Mouse (Mus musculus) small intestine, adult 2 months (tissue): ENCODE measurements around the gene Arhgap22.

Source experiments
- CTCF ChIP-seq: fragments of 200-500 bp; IDR thresholded peaks from 2 replicates; pipeline ENCODE4 v1.5.1; 2012; ENCODE audit warnings: low read depth, mild to moderate bottlenecking, control low read depth, inconsistent platforms, low read length, moderate library complexity, mixed read lengths; ENCODE audit not compliant: insufficient replicate concordance, insufficient read length; ENCODE audit errors: extremely low read depth
- POLR2A ChIP-seq: fragments of 200-500 bp; IDR thresholded peaks from 2 replicates; pipeline ENCODE4 v1.6.1; 2012; ENCODE audit warnings: low read depth, mild to moderate bottlenecking, control low read depth, inconsistent platforms, low read length, moderate library complexity

GRCm38 (mm10) chr14:33402331-33402730 lies 188.5 kb downstream of the Arhgap22 start:
- TF ChIP-seq POLR2A (no peak), CTCF (peak; percentile 38; the same call in 1 of the 2 replicates)
